Mouse (Mus musculus) lung, adult 2 months (tissue): ENCODE results near the gene Robo1.

Experiments used
- CTCF ChIP-seq: fragments of 200-500 bp; IDR thresholded peaks from 2 replicates; pipeline ENCODE4 v1.5.1; 2011; ENCODE audit warnings: mild to moderate bottlenecking, low read length, control low read depth; ENCODE audit not compliant: insufficient read depth
- POLR2A ChIP-seq: fragments of 200-500 bp; IDR thresholded peaks from 2 replicates; pipeline ENCODE4 v1.6.1; 2011; ENCODE audit warnings: low read depth, mild to moderate bottlenecking, control low read depth, low read length, borderline replicate concordance; ENCODE audit errors: extremely low read depth

- TF ChIP-seq CTCF (no peak), POLR2A (no peak)
Observed at GRCm38 (mm10) chr16:72897125-72897524, 589.0 kb downstream of the Robo1 start.
